Mouse (Mus musculus): ENCODE measurements around the gene Dnajc4. TPM values are rescaled to one million over a fixed set of nuclear protein-coding genes. Genes with fewer than 3 reads are reported as not detected.

The Dnajc4 gene
- polyA plus RNA-seq, 2 experiments from 2014 or later: 59.8 to 74.9 TPM

DNA sequence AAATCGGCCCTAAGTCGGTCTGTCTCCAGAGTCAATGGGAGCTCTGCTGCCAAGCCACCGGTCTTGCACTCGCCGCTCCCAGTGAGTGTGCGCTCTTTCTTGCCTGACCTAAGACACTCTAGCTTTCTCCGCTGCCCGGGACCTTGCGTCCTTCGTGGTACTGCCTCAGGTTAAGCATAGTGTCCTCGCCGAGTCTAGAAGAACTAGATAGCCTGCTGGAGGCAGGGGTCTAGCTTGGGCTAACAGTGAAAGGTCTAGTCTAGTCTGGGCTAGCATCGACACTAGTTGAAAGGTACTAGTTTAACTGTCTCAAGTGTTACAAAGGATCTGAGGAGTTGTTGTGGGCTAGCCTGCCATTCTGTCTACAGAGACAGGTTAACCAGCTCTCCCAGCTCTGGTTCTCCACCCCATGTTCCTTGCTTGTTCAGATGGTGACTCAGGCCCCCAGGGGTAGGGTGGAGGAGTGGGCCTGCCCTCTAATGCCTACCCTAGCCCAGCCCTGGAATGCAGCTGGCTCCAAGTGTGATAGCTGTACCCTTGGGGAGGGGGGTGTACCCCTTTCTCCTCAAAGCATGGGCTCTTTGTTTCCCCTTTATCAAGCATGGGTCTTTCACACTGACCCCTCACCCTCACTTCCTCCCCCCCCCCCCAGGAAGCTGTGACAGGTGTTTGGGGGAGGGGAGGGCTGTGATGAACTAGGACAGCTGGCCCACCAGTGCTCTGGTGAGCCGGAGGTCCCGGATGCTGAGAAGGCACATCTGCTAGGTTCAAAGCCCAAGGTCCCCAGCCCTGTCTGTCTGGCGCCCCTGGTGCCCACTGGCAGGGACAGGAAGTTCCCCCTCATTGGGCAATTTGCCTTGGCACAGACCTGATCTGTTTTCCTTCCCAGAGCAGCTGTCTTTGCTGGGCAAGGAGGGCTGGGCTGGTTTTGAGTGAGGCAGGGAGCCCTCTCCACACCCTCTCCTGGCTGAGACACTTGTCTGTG lies 16.5 kb downstream of the Dnajc4 start, which contains the start of gene Plcb3:
Gene Plcb3 (minus strand): TSS at position 934 of the 985 bp plus-strand sequence.
- ATAC-seq: no peak

DNA sequence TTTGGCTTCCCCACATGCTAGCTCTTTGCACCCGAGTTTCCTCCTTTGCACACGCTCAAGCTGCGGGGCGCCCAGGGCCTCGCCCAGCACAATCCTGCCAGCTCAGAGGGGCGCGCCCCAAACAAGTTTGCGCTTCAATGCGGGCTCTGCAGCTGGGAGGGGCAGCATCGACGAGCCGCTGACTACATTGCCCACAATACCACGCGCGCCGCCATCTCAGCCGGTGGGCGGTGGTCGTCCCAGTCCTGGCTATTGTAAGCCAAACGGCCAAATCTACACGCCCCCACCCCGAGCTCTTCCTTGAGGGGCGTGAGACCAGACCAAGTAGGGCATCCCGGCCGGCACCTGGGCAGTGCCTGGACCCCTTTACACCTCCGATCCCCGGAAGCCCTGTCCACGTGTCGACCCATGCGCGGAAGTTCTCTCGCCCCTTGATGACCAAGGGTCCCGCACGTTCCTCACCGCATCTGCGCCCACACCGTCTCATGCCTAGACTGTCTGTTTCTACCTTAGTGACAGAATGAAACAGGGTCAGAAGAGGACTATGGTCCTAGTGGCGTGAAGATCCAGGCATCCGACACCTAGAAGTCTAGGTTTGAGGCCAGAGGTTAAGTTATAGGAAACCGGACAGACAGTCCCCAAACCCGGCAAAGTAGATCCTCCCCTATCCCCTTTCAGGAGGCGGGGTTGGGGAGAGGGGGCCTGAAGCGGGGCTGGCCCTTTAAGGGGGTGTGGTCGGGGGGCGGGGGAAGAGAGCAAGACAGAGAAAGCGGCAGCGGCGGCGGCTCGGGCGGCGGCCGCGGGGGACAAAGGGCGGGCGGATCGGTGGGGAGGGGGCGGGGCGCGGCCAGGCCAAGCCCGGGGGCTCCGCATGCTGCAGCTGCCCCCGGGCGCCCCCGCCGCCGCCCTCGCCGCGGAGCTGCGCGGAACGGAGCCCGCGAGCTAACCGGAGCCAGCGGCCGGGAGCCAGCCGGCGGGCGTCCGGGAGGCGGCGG lies 17.9 kb downstream of the Dnajc4 start, which contains the start of gene Ppp1r14b:
Gene Ppp1r14b (plus strand): TSS at position 758 of the 995 bp plus-strand sequence.
- peak; percentile 56 for ATAC-seq

DNA sequence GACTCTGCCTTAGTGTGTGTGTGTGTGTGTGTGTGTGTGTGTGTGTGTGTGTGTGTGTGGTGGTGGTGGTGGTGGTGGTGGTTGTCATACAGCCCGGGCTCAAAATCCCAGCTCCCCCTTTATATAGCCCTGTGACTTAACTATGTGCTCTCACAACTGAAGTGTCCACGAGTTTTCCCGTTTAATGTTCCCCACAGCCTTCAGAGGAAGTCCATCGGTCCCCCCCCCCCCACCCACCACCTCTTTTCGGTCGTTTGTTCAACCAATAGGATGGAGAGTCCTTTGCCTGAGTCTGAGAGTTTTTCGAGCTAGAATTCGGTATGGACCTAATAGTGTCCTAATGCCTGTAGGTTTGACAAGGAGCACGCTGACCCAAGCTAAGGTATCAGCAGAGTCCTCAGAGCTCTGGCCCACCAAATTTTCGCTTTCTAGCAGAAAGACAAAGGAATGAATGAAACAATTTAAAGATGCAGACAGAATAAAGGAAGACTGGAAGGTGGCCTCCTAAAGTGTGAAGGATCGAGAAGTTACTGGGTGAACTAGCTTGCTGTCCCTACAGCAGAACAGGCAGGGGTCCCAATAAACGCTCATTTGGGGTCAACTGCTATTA lies 18.7 kb downstream of the Dnajc4 start:
- no peak for ATAC-seq

DNA sequence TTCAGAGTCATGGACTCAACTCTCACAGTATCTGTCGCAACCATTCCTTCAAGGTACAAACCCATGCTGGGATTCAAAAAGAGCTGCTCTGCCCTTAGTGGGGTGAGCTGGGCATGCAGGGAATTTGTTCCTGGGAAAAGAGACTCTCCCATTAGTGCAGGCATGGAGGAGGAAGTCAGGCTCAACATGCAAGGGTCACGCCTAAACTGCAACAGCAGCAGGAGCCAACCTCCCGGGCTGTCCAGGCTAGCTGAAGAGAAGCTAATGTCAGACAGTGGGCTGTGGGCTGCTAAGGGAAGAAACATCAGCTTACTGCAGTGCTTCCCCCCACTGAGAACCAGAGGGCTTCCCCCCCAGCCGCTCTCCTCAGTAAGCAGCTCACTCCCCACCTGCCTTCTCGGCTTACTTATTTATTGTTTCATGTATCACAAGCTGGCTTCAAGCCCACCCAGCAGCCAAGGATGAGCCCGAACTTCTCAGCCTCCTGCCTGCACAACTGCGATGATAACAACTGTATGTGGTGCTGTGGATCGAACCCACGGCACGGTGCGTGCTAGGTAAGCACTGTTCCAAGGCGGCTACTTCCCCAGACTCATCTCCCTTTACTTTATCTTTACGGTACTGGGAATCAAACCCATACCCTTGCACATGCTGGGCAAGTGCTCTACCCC lies 20.0 kb downstream of the Dnajc4 start:
- no peak for ATAC-seq

DNA sequence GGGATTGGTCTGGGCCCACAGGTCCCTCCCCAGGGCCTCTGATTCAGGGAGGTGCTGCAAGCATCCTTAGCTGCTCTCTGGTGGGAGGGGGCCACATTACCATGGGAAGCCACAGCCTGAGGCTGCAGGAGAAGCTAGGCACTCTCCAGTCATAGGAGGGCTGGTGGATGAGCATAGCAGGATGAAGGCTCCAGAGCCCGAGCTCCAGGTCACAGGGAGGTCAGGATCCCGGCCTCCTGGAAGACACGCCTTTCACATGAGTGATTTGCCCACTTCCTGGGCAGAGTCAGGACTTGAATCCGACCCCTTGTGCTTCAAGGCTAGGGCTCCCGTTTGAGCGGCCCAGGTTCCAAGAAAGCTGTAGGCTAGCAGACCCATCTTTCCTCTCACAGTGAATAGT lies 20.7 kb downstream of the Dnajc4 start:
- no peak for ATAC-seq

DNA sequence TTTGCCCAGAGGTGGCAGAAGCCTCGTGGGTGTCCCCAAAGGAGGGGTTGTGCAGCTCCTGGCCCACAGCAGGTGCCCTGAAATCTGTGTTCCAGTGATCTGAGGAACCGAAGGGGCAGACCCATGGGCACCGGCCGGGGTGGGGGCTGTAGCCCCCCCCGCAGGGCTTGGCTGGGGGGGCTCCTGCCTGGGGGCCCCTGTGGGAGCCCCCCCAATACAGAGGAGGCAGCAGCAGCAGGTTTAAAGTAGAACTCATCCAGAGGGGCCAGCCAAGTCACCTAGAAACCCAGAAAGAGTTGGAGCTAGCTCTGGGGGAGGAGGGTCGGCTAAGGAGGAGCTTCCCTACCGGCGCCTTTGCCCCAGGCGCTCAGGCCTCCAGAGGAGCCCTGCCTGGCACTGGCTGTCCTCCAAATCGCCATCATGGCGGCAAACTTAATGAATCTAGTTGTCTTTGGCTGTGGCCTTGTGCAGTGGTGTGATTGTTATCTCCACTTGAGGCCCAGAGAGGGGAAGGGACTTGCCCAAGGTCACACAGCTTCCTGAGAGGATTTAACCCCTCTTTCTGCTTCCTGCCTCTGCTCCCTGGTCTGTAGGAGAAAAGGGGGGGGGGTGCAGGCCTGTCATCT lies 21.8 kb downstream of the Dnajc4 start:
- no peak for ATAC-seq

DNA sequence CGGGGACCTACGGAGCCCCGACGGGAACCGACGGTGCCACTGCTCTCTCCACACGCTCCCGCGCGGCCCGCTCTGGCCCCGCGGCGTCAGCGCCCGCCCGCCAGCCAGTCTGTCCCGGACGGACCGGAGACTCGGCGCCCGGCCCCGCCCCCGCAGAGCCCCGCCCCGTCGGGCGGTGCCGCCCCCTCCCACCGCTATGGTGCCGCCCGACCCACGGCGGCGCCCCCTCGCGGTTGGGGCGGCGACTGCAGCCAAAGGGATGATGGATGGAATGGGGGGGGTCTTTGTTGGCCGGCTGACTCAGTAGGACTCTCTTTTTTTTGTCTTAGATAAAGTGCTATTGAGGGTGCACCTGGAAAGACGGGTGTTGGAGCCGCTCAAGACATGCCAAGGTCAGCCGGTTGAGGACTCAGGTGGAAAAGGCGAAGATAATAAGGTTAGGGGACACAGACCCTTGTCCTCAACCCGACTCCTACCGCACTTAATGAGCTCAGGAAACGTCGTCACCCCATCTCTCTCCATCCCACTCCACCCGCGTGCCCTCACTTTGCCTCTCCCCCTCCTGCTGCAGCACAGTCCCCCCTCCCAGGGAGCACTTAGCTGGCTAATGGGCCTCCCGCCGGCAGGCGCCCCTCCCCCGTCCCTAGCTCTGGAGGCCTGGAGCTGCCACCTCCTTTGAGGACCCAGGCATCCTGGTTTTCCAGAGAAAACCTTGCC lies 22.5 kb downstream of the Dnajc4 start:
- ATAC-seq: peak; percentile 61

DNA sequence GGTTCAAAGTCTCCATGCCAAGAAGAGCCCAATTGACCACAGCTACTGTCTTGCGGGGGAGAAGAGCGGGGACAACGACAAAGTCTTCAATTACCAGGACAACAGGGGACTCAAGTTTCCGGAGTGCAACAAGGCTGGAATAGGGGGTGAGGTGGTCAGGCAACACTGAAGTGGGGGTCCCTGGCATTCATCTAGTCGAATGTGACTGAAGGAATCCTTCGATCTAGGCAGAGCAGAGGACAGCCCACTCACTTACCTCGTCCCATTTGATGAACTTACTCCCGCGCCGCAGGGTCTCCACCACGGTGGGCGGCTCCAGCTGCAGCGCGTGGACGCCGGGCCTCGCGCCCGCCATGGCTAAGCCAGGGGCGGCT lies 23.1 kb downstream of the Dnajc4 start:
- no peak for ATAC-seq

DNA sequence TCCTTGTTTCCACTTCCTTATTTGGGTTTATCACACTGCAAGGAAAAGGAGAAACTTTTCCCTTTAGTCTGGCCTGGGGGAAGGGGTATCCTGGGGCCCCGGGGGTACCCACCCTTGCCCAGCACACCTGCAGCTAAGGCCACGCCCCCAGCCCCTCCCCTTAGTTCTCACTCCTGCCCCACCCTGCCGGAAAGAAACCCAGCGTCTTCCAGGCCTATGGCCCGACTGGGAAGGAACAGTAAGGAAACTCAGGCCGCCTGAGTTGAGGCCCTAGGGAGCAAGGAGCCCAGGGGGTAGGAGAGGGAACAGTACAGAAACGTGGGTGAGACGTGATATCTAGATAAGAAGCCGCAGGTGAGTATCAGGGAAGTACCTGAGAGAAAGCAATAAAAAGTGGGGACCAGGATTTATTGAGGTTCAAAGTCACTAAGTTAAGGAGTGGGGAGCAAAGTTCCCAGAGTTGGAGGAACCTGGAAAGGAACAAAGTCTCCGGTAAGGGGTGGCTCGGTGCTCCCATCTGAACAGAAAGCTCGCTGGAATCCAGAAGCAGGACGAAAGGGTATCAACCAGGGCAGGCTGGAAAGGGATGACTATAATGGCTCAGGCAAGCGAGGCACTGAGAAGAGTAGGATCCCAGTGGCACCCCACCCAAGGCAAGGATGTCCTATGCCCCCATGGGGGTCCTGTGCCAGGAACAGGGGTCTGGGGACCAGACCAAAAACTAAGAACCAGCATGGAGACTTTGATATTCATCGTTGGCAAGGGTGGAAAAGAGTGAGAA lies 23.7 kb downstream of the Dnajc4 start:
- no peak for ATAC-seq

DNA sequence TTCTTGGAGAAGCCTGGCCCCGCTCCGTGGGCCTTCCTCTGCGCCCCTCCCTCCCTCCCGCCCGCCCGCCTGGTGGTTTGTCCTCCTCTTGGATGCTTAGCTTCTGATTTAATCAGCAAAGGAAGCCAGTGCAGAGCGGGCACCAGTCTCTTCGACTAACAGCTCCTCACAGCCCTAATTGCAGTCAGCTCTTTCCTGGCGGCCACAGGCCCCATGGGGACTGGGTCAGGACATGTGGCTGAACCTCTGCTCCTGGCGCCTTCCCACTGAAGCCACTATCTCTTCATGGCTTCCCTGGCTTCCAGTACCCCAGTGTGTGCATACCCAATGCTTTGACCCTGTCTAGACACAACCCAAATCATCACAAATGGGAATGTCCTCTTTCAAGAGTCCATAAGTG lies 35.9 kb downstream of the Dnajc4 start:
- ATAC-seq: no peak

DNA sequence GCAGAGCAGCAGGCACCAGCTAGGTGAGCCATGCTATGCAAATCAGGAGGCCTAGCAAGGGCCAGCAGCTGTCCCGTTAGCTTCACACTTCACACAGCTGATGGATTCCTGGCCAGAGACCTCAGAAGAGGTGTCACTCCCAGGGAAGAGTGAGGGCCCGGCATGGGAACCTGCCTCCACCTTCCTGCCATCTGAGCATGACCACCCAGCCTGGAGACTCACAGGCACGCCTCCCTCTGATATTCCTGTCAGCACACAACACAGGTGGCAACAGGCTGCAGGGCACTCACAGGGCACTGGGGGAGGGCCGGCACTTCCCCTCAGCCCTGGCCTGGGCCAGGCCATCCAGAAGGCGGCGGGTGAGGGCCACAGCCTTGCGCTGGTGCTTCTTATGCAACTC lies 36.9 kb downstream of the Dnajc4 start:
- ATAC-seq: no peak

DNA sequence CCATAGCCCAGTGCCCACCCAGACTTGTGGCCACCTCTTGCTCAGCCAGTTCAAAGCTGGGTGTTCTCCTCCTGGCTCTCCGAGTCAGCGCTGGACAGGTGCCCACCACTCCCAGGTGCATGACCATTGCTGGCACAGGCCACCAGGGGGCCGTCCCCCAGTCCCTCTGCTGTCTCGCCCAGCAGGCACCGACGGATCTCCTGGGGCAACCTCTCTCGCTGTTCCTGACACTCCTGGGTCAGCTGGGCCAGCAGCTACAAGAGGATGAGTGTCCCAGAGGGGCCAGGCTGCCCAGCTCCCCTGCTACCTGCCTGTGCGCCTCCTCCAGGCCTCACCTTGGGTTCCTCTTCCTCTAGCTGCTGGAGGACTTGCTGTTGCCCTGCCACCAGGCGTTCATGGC lies 38.3 kb downstream of the Dnajc4 start:
- ATAC-seq: no peak

DNA sequence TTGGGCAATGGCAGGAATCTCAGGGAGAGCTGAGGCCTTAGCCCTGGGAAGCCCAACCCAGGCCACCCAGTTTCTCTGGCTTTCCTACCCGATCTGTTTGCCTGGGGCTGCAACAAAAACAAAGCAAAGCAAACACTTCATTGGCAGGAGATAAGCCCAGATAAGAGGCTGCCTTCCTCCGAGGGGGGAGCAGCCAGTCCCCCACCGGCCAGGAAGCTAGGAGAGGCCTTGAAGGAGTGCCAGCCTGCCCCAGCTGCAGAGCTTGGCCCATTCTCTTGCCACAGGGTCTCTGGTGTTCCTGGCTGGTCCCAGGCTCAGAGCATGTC lies 39.7 kb downstream of the Dnajc4 start:
- ATAC-seq: no peak

DNA sequence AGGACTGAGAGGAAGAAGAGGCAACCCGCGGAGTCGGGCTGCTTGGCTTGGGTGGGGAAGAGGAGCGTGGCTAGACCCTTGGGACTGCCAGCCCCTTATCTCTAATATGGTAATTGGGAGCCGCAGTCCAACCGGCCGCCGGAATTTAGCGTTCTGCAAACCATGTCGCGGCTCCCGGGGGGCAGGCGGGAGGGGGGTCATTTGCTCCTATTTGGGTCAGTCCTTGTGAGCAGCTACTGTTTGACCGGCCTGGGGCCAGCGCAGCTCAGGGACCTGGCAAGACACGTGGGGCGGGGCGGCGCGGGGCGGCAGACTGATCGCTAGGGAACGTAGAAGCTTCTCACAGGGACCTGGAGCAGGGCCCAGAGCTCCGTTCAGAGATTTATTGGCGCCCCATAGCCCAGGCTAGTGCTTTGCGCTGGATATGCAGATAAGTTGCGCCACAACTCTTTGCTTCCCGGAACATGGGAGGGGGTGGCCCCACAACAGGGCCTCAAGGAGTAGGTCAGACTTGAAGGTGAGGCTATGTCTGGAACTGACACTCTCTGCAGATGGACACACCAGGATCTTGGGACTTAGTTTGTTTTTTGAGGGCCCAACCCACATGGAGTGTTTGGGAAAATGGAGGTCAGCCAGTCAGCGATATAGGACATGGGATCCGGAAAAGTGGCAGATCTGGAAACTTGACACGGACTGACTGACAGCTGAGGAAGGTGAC lies 40.2 kb downstream of the Dnajc4 start:
- peak; percentile 29 for ATAC-seq

DNA sequence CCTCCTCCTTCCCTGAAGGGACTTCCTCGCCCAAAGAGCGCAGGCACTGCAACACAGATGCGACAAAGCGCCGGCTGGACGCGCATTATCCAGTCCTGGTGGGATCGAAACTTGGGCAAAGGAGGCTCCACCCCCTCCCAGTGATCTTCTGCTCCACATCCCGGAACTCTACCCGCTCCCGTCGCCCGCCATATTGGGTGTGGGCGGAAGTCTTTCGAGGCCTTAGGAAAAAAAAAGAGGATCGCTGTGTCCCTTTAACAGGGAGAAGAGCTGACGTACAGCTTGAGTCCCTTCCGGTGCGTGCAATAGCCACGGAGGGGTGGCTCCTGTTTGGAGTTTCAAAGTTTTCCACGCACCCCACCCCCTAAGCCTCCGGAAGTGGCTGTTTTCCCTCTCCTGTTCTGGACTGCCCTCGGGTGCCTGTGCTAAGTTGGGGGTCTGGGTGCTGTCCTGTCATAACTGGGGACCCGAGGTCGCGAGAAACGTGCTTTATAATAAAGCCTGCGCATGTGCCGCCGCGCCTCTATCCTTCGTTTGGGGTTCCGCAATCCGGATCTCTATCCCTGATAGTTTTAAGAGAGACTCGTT lies 40.9 kb downstream of the Dnajc4 start:
- peak; percentile 64 for ATAC-seq

DNA sequence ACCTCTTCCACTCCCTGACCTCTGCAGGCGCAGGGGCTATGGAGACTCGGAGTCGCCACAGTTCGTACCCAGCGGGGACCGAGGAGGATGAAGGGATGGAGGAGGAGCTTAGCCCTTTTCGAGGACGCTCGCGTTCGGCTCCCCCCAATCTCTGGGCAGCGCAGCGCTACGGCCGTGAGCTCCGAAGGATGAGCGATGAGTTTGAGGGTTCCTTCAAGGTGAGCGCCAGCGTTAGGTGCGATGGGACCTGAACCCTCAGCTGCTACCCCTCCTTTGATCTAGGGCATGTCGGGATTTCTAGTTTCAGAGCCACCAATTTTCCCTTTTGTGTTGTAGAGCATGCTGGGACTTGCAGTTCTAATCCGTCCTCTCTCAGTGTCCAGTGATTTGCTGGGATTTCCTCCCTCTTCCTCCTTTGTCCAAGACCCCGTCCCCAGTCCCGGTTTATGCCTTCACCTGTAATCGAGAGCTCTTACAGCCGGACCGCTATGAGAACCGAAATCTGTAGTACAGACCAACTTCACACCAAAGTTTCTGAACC lies 41.7 kb downstream of the Dnajc4 start:
- ATAC-seq: peak; percentile 32

DNA sequence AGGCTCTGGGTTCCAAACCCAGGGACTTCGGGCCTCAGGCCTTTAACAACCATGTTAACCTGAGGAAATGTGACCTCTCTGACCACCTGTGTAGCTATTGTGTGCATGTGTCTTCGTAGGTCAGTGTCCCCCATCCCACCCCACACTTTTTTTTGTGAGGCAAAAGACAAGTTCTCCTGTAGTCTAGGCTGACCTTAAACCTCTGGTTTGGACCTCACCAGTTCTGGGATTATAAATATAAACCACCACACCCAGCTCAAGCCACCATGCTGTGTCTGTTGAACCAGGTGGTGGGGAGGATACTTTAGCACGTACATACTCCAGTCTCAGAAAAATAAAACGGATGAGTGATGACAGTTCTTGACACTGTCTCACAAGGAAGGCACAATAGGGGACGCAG lies 42.4 kb downstream of the Dnajc4 start:
- no peak for ATAC-seq

DNA sequence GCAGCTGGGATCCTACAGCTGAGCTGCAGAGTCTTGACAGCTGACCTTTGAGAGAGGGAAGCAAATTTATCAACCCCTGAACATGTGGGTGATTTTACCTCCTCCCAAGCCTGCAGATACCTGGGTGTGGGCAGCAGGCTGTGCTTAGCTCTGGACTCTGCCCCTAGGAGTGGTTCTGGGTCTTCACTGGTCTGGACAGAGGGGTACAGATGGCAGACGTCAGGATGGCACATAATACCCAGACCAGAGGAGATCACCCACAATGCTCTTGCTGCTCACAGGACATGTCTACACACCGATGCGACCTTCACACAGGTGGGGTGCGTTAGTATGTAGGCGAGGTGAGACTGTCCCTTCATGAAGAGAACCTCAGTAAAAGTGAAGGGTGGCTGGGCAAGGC lies 42.8 kb downstream of the Dnajc4 start:
- no peak for ATAC-seq

DNA sequence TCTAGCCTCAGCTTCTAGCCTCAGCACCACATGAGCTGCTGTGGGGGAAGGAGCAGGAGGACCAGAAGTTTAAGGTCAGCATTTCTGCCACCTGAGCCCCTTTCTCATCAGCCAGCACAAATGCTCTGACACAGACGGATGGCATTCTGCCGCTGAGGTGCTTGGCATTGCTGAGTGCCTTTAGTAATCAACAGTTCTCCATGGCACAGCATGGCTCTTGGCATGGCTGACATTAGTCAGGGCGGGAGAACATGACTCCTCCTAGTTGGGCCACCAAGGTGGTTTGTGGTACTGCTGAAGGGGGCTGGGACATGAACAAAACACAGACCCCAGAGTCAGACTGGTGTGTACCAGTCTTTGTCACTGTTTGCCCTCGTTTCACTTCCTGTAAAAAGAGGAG lies 44.2 kb downstream of the Dnajc4 start:
- no peak for ATAC-seq
